Mouse (Mus musculus): ENCODE measurements around the gene Htra1.
A peak's percentile ranks its signal among the peaks of the same experiment; 100 is the strongest.

Htra1 gene

DNA sequence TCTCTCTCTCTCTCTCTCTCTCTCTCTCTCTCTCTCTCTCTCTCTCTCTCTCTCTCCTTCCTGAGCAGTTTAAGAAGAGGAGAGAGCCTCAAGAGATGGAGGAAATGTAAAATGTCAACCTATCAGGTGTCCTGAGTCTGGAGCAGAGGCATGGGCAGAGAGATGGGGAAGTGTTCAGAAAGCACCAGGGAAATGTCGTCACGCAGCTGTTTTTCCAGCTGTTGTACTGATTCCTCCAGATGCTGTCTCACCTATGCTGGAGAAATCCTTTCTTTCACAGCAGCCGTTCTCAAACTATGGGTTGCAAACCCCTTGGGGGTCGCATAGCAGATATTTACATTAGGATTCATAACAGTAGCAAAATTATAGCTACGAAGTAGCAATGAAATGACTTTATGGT, 30.5 kb downstream of the Htra1 start:
- no peak for DNase-seq (ENCODE audit: low read depth, low spot score)

DNA sequence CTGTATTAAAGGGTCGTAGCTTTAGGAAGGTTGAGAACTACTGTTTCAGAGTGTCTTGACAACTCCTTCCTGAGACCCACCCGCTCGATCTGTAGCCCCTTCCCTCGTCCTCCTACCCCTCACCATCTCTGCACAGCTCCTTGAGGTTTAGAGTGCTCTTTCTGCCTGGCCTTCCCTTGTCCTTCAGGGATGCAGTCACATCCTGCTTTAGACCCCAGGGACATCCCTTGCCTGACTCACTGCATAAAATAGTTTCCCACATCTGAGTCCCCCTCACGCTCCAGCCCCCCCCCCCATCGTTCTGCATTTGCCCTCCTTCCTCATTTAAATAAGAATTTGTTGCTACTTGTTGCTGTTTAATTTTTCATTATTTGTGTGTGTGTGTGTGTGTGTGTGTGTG, 31.0 kb downstream of the Htra1 start:
- no peak for DNase-seq (ENCODE audit: low read depth, low spot score)

DNA sequence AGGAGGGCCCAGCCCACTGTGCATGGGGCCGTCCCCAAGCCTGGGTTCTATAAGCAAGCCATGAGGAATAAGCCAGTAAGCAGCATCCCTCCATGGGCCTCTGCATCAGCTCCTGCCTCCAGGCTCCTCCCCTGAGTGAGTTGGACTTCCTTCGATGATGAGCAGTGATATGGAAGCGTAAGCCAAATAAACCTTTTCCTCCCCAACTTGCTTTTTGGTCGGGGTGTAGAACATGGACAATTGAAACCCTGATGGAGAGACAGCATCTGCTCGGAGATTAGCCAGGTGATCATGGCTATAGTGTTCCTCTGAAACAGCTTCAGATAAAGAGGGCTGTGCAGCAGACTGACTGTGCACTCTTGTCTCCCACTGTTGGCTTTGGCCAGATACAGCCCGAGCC, 32.0 kb downstream of the Htra1 start:
- no peak for DNase-seq (ENCODE audit: low read depth, low spot score)

DNA sequence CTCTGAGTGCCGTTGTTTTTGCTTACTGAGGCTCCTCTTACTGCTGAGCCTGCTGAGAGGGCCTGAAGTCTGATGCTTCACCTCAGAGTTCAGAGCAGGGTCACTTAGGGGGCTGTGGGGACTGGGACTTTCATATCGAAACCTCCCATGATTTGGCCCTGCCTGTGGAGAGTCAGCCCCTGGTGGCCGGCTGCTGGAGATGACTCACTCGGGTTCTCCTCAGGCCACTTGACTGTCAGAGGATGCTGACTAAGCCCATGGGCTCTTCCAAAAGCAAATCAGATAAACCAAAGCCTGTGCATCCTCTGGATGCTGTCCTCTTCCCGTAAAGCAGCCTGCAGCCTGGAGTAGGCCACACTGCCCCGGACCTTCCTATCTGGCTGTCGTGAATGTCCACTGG, 32.6 kb downstream of the Htra1 start:
- no peak for DNase-seq (ENCODE audit: low read depth, low spot score)

DNA sequence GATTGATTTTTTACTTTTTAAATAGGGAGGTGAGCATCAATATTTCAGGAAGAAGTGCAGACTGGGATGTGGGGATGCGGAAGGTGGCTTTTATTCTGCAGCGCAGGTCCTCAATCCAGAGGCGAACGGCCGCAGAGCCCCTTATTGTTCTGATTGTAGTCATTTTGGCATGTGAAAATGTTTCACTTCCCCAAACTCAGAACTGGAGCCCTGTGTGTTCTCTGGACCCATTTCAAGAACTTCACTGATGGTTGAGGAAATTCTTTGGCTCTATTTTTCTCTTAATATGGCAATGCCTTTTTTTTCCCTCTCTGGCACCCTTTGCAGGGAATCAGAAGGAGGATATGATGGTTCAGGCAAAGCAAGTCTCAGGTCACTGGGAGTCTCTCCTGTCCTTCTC, 33.2 kb downstream of the Htra1 start:
- DNase-seq (ENCODE audit: low read depth, low spot score): no peak

DNA sequence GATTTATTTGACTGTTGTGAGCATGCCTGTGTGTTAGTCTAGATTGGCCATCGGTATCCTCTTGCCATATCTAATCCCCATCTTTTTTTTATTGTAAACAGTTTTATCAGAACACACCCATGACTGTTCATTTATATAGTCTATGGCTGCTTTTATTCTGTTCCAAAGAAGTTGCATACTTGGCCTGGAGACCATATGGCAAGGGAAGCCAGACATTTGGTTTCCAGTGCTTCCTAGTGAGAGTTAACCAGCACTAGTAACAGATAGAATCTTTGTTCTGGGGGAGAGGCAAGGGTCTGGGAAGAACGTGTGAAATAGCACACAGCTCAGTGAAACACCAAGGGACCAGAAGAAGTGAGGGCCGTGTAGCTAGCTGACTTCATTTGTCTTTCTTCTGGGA, 33.6 kb downstream of the Htra1 start:
- DNase-seq (ENCODE audit: low read depth, low spot score): no peak

DNA sequence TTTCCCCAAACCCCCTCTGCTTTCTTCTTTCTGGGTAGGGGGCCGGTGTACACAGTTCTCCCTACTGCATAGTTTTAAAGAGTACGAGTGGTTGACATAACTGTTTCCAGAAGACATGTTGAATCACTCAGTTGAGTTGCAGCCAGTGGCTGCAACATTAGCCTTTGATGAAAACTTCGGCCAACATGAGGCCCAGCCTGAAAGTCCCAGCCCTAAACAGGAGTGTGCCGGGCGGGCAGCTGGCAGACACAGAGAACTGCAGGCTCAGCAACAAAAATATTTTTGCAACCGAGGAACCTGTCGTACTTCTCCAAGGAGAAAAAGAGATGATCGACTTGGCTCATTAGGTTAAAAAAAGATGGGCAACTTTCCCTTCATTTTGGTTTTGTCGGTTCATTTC, 36.9 kb downstream of the Htra1 start:
- no peak for DNase-seq (ENCODE audit: low read depth, low spot score)

DNA sequence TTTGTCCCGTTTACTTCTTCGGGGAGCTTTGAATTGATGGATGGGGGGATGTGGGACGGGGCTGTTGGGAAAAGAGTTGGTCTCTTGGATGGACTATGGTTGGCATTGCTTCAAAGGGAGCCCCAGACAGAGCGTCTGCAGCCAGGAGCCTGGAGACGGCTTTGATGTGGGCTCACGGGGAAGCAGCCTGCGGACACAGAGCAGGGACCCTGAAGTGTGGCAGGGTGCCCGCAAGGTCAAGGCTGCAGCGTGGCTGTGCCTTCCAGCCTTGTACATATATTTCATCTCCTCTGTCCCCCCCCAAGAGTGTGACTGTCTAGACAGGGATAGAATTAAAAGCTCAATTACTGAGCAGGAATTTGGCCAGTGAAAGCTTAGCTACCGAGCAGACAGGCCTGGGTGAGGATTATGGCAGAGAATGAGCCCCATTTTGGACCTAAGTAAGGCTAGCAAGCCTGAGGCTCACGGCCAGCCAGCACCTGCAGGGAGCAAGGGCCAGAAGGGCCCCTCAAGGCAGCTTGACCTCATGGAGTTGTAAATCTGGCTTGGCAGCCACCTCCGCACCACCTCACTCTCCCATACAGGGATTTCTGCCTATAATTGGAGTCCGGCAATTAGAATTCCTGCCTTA, 40.5 kb downstream of the Htra1 start:
- DNase-seq (ENCODE audit: low read depth, low spot score): no peak

DNA sequence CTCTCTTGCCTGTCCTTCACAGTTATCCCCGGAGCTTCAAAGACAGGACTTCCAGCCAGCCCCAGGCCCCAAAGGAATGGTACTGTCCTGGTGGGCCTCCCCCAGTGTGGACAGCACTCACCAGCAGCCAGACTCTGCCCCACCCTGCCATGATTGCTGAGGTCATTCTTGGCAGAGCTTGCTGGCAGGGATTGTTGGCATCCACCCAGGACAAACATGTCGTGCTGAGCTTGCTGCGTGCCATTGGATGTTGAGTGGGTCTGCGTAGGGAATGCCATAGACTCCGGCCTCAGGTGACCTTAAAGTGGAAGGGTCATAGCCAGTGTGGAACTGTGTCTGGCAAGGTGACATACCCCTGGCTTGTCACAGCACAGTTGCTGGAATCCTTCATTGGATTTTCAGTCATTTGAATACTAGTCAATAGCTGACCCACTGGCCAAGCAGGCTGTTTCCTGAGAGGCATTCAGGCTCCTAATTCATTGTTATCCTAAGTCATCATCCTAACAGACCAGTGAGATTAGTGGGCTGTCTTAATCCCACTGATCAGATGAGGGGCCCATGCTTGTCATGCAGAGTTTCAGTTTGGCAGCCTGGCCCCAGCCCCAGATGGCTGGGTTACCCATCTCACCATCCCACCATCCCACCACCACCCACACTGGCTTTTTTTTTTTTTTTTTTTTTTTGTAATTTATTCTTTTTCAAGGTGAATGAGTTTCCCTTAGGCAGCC, 42.0 kb downstream of the Htra1 start:
- DNase-seq (ENCODE audit: low read depth, low spot score): no peak

DNA sequence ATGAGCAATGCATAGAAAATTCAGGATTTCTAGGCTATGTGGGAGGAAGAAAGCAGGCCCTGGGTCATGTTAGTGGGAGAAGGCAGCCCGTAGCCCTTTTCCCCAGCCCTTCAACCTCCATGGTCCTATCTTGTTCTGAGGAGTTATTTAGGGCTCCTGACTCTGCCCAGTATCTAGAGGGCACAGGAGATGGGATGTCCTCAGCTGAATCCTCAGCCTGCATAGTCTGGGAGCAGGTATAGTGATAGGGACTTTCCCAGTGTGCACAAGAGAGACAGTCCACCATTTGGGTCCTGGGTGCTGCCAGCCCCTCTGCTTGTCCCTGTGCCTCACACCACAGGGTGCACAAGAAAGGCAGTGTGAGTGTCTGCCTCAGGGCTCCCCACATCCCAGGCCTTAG, 42.6 kb downstream of the Htra1 start:
- DNase-seq (ENCODE audit: low read depth, low spot score): no peak

DNA sequence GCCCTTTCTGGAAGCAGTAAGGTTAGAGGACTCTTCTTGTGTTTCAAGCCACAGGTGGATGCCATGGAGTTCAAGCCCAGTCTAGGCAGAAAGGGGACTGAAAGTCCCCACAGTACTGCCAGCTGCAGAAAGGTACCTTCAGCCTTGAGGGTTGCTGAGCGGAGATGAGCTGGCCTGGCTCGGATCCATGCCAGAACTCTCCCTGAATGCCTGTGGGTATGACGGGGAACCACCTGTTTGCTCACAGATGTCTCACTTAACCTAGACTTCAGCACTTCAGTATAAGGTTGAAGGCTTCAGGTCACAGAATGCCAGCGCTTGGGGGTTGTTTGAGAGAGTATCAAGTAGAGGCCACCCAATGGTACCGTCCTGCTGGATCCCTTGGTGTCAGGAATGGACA, 44.2 kb downstream of the Htra1 start:
- DNase-seq (ENCODE audit: low read depth, low spot score): no peak

DNA sequence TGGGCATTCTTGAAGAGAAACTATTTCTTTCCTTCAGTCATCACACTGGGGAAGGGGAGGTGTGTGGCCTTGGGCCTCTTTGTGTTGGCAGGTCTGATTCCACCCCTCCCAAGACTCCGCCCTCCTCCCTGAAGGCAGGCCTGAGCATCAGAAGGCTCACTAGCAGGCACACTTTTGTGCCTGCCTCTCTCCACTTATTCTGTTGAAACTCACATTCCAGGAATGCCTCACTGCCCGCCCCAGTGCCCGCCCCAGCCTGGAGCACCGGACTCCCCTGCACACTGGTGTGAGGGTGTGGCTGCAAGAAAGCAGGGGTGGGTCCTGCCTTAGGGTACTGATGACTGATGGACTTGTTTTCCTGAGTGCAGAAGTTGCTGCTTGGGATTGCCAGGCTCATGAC, 46.5 kb downstream of the Htra1 start:
- no peak for DNase-seq (ENCODE audit: low read depth, low spot score)

DNA sequence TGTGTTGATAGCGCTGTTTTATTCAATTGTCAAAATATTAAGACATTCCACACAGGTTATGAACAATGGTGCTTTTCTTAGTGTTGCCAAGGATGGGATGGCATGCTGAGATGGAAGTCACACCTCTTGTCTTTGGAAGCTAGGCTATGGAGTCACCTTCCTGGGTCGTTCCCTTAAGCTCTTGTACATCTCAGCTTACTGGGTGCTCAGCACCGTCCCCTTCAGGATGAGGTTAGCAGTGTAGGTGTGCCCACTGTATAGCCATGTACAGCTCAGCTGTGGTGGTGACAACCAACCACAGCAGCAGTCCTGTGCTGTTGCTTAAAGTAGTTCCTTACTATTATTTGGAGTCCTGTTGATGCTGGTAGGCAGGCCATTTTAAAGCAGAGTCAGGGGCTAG, 47.0 kb downstream of the Htra1 start:
- no peak for DNase-seq (ENCODE audit: low read depth, low spot score)

DNA sequence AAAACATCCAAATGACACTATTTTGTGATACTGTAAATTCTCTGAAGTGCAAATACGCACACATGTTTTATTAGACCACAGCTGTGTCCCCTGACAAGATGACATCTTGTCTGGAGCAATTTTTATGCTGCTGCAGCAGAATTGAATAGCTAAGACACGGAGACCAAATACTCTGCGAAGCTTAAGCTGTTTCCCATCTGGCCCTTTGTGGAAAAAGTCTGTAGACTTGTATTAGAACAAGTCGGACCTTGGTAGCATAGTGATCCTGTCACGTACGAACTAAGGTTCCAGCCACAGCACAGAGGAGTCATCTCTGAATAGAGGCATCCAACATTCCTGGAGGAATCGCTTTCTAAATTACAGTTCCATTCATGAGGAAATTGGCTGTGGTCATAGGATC, 48.4 kb downstream of the Htra1 start:
- no peak for DNase-seq (ENCODE audit: low read depth, low spot score)

DNA sequence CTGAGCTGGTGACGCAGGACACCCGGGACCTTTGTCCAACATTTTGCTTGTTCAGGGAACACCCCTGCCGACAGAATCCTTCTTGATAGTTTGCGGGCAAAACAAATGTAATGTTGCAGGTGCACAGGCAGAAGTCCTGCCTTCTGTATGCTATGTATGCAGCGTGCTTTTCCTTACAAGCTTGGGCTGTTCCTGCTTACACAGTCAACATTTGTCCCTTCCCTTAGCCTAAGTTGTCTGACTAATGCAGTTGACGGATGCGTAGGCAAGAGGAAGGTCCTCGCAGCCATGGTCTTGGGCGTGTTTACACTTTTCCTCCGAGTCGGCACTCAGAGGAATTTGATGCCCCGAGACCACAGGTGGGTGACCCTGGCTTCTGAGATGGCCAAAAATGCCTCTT, 49.3 kb downstream of the Htra1 start:
- no peak for DNase-seq (ENCODE audit: low read depth, low spot score)

DNA sequence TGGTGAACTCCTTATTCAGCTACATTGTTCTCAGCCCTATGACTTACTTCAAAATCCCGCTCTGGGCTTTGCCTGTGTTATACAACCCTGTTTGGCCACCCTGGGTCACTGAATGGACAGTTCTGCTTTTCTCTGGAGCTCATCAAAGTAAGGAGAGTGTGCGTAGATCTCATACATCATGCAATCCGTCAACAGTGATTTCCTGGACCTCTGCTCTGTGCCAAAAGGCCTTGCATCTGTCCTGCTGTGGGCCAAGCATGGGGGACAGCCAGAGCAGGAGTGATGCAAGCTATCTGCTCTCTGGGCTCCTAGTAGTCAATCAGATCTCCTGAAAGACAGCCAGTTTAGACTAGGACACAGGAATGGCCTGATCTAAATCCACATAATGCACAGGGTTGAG, 49.8 kb downstream of the Htra1 start:
- DNase-seq (ENCODE audit: low read depth, low spot score): no peak

DNA sequence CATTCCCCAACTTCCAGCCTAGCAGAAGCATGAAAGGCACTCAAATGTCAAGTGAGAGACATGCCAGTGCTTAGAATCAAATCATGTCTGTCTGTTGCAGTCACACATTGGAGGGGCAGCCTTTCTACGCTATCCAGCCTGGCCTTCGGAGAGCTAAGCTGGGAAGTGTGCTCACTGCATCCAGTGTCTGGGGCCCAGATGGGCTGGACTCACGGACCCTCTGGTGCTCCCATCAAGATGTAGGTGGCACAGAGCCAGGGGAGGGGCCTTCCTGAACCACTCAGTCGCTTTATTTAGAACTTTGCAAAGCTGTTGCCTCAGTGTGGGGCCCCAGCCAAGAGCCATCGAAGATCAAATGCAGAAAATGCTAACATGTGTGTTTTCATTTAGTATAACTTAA, 52.2 kb downstream of the Htra1 start:
- DNase-seq (ENCODE audit: low read depth, low spot score): no peak

DNA sequence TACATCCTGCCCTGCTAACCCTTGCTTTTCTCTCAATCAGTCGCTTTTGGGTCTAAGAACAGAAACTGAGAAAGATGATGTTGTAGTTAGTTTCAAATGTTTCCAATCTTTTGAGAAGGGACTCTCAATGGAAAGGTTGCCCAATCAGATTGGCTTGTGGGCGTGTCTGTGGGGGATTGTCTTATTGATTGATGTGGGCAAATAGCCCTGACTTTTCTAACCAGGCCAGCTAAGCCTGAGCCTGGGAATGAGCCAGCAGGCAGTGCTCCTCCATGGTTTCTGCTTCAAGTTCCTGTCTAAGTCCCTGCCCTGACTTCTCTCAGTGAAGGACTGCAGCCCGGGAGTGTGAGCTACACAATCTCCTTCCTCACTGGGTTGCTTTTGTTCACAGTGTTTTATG, 53.5 kb downstream of the Htra1 start:
- DNase-seq (ENCODE audit: low read depth, low spot score): no peak

DNA sequence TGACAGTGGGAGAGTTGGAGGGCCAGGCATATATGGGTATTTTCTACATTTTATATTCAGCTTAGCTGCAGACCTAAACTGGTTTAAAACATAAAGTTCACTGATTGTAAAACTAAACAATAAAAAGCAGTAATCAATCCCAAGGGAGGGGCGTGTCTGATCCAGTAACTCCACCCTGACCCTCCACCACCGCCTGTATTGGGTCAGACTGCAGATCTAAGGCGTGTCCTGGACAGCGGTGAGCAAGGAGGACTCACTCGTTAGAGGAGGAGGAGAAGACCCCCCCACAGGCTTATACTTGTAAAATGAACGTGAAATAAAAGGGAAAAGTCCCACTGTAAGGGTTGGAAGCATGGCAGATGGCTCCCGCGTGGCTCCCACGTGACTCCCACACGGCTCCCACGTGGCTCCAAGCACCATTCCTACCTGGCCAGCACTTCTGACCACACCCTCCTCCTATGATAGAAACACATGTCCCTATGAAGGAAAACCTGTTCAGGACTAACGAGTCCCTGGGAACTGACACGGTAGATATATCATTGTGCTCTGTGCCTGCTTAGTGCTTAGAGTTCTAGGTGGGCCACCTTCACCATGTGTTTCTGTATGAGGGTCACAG, 55.4 kb downstream of the Htra1 start:
- DNase-seq (ENCODE audit: low read depth, low spot score): no peak

DNA sequence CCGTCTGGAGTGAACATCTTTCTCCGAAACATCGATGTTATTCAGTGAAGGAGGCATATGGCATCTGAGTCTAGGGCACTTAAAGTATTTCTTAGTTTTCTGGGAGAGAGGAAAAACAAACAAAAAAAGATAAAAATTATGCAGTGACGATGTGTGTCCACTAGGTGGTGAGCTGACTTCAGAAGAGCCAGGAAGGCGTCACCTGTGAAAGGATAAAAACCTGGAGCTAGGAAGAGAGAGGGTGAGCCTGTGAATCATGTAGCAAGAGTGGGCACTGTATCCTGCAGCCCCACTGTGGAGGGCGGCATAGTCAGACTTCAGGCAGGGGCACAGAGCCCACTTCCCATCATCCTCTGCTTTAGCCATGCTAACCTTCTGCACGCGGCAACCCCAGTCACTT, 58.0 kb downstream of the Htra1 start:
- DNase-seq (ENCODE audit: low read depth, low spot score): peak; percentile 7

DNA sequence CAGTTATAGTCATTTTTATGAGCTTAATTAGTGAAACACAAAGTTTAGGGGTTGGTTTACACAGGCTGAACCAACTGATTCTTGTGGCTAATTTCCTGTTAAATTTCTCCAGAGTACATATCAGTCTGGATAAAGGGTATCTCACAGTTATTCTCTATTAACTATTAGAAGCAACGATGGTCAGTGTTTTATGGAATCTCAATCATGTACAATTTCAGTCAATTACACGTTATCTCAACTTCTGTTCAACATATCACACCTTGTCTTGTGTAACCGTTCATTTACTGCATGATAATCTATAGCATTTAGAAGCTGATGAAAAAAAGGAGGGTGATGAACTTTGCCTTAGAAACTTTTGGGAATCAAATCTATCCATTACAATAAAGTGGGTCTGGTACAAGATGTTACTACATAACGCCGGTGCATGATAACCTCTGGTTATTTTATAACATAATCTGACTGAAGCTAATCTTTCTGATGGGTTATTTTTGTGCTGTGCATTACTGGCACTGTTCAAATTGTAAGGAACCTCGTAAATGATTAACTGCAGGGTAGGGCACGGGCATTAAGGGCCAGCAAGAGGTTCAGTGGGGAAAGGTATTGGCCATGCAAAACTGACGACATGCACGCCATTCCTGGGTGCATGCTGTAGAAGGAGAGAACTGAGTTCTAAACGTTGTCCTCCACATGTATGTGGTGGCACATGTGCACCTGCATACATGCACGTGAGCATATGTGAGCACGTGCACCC, 66.2 kb downstream of the Htra1 start:
- DNase-seq (ENCODE audit: low read depth, low spot score): no peak

DNA sequence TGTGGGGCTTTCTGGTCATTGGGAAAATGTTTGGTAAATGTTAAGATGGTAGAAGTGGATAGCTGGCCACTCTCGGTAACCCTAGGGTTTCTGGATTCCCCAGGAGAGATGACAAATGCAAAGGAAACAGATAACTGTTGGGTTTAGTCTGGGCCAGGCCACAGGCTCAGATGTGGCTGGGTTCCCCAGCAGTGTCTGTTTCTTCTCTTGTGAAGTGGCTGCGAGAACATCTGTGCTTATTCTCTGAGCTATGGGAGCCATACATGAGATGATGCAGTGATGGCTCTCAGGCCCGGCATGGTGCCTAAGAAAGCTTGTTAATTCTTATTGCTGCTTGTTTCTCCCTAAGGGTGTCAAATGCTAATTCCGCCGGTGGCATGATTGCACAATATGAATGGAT, 68.2 kb downstream of the Htra1 start:
- no peak for DNase-seq (ENCODE audit: low read depth, low spot score)

DNA sequence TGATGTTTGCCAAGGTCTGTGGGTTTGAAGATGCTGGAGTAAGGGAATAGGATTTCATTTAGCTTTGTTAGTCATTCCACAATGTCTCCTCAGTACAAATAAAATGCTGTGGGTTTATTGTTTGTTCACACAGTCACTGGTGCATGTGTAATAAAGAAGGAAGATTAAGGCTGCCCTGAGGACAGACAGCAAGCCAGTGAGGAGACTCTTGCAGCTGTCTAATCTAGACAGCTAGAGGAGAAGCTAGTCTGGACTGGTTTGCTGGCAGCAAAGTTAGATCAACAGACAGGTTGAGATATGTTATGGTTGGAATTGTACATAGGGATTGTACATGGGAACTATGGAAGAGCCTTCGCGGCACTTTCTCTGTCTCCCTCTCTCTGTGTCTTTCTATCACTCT, 71.3 kb downstream of the Htra1 start:
- DNase-seq (ENCODE audit: low read depth, low spot score): no peak
